Mouse (Mus musculus) thymus, adult 2 months (tissue): ENCODE measurements around the gene Zfp148. TPM values are rescaled to one million over a fixed set of nuclear protein-coding genes. Genes with fewer than 3 reads are reported as not detected.
"Not testable (repeated sequence)": the region's sequence is repeated elsewhere in the genome, so short reads cannot be mapped to it uniquely, and the experiment has no call there.

Experiments used
- DNase-seq: peaks from one replicate; pipeline ENCODE4 v3.0.0; 2021
- H3K27ac ChIP-seq: fragments of 200-500 bp; 2 replicates; pipeline ENCODE4 v1.5.1; 2012; ENCODE audit warnings: low read length, control low read depth; ENCODE audit not compliant: control insufficient read depth, insufficient read depth
- H3K27me3 ChIP-seq: fragments of 200-500 bp; 2 replicates; pipeline ENCODE4 v1.6.1; 2012; ENCODE audit warnings: mild to moderate bottlenecking, low read length, moderate library complexity, mixed read lengths; ENCODE audit not compliant: control insufficient read depth, insufficient read depth
- H3K36me3 ChIP-seq: fragments of 200-500 bp; 2 replicates; pipeline ENCODE4 v1.6.1; 2012; ENCODE audit warnings: mild to moderate bottlenecking, low read length, moderate library complexity; ENCODE audit not compliant: control insufficient read depth, insufficient read depth
- H3K4me1 ChIP-seq: fragments of 200-500 bp; replicated peaks from 2 replicates; pipeline ENCODE4 v1.6.1; 2012; ENCODE audit warnings: low read length; ENCODE audit not compliant: control insufficient read depth, insufficient read depth
- H3K4me3 ChIP-seq: fragments of 200-500 bp; 2 replicates; pipeline ENCODE4 v1.5.1; 2012; ENCODE audit warnings: mild to moderate bottlenecking, low read length, control low read depth, moderate library complexity; ENCODE audit not compliant: control insufficient read depth, insufficient read depth
- CTCF ChIP-seq: fragments of 200-500 bp; IDR thresholded peaks from 2 replicates; pipeline ENCODE4 v1.5.1; 2012; ENCODE audit warnings: mild to moderate bottlenecking, control low read depth, low read length, moderate library complexity, borderline replicate concordance; ENCODE audit not compliant: control insufficient read depth, poor library complexity, insufficient read depth; ENCODE audit errors: extremely low read depth
- POLR2A ChIP-seq: fragments of 200-500 bp; IDR thresholded peaks from 2 replicates; pipeline ENCODE4 v1.6.1; 2012; ENCODE audit warnings: mild to moderate bottlenecking, low read length, control low read depth, moderate library complexity; ENCODE audit not compliant: control insufficient read depth, poor library complexity, insufficient read depth; ENCODE audit errors: extremely low read depth
- WGBS: fragments of 180-500 bp; shearing (Covaris S2); methylation state at CpG from one replicate; pipeline ENCODE4 v1.1.7; 2018; 5-methylcytosine and 5-hydroxymethylcytosine counted together
- polyA plus RNA-seq: library from polyadenylated mRNA; depleted of rRNA; stranded (reverse); fragments of >200 nt; gene quantifications from 2 replicates; pipeline ENCODE4 v1.2.3, GENCODE M21; 2012; rRNA removed

Zfp148 gene
- polyA plus RNA-seq = 22.5 and 23.4 TPM in 2 replicates

DNA sequence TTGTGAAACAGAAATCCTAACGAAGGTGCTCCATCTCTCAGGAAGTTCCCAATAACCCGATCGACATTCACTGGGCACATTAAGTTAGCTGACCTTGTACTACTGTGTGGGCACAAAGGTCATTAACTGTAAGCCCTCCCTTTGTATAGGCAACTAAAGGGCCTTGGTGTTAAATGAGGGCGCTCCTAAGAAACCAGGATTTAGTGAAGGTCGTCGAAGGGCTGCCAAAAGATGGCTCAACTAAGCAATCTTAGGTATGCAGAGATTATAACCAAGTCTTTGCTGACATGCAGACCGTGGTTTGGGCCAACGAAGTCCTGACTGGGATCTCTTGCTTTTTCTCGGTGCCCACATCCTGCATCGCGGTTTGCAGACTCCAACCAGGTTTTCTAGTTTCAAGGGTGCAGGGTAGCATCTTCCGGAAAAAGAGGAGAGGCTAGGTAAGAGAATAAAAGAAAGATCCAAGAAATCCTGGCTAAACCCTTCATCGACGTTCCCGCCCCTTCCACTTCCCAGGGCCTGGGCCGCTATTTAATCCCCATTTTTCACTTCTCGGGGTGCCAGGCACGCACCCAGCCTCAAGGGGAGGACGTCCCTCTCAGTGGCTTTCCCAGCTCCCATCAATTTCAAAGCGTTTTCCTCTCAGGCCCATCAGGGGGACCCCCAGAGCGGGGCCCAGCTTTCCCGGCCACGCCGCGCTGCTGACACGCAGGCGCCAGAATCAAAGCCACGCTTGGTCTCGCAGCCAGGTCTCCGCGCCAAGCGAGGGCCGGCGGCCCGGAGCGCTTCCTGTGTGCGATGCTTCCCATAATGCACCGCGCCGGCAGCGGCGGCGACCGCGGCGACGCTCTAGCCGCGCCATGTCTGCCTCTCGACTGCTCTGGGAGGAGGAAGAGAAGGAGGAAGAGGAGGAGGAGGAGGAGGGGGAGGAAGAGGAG, at the start of gene Zfp148:
Gene Zfp148 (plus strand): TSS at position 893 of the 938 bp plus-strand sequence.
- WGBS = 1% methylated on average over 50 of the region's 50 CpGs
- DNase-seq = peak; percentile 89
- H3K27ac ChIP-seq = peak within 1 kb of the TSS; percentile 92
- not testable (repeated sequence) for H3K36me3 ChIP-seq, H3K4me1 ChIP-seq, H3K27me3 ChIP-seq
- peak within 1 kb of the TSS; percentile 93 for H3K4me3 ChIP-seq
- TF ChIP-seq CTCF = 0 out of 2 replicates have a peak, but pooled peaks have one; percentile 55
- peak; percentile 89 for TF ChIP-seq POLR2A

DNA sequence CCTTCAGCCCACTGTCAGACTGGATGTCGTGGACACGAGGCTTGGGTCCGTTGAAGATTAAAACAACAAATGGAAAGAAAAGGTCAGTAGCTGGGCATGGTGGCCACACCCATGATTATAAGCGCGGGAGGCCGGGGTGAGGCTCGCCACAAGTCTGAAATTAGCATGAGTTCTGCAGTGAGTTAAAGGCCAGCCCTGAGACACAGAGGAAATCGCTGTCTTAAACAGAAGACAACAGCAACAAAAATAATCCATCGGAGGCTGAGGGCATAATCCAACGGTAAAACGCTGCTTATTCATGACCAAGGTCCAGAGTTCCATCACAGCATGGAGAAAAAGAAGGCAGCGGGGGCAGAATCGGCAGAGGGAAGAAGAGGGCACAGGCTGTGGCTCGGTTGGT, 47.6 kb upstream of the Zfp148 start:
- no peak for TF ChIP-seq CTCF
- no peak for TF ChIP-seq POLR2A
- H3K4me1 ChIP-seq = peaks cover 6% of the 10 kb centered on the region
- no peak for DNase-seq
- 93% methylated on average over 14 of the region's 14 CpGs for WGBS
- no peak overlapping the region for H3K4me3 ChIP-seq
- H3K36me3 ChIP-seq = no peaks in the 10 kb centered on the region
- H3K27me3 ChIP-seq = no peaks in the 10 kb centered on the region
- H3K27ac ChIP-seq = no peak overlapping the region

DNA sequence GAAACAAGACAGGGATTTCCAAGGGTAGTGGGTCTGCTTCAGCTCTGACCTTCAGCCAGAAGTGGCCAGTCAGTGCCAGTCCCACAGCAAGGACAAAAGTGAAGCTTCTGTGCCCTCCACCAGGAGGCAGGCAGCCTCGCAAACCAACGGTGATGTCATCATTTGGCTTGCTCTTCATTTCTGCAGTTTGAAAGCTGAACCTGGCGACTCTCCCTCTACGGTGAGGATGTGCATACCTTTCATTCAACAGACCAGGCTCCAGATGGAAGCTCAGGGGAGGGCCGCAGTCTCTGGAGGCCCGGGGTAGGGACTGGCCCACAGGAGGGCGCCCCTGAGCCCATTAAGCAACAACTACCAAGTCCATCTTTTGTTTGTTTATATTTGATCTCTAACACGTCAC, 43.5 kb upstream of the Zfp148 start:
- Histone ChIP-seq H3K27me3 (no peaks in the 10 kb centered on the region), H3K36me3 (no peaks in the 10 kb centered on the region), H3K4me1 (peaks cover 9% of the 10 kb centered on the region), H3K4me3 (no peak overlapping the region), H3K27ac (no peak overlapping the region)
- DNase-seq = peak; percentile 81
- no peak for TF ChIP-seq POLR2A
- peak; percentile 84 for TF ChIP-seq CTCF
- WGBS = 6% methylated on average over 8 of the region's 8 CpGs

DNA sequence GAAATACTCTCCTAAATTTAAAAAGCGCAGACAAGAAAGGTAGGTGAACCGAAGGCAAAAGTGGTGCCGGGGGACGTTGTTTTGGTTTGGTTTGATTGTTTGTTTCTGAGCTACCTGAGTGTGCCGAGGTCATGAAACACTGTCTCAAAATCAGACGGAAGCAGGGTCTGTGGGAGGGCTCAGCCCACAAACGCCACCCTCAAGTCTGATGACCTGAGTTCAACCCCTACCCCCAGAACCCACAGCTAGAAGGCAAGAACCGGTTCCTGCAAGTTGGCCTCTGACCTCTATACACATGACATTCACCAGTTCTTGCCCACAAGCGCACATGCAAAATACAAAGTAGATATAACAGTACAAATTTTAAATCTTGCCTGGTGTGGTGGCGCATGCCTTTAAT, 43.0 kb upstream of the Zfp148 start:
- TF ChIP-seq CTCF = no peak
- no peak for TF ChIP-seq POLR2A
- WGBS = 62% methylated on average over 10 of the region's 10 CpGs

DNA sequence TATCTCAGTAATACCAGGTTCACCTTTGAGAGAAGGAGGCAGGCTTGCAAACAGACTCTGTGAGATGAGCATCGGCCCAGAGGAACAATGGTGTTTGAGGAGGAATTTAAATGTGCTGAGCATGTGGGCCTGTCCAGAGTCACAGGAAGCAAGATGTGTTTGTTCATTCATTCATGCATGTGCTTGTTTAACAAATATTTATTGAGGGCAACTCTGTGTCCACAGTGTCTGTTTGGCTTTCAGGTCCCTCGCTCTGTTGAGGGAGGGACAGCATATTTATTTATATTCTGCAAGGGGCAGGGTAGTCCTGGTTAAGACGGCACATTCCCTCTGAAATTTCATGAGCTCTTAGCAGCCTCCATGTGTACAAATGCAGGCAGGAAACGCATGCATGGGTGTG, 42.1 kb upstream of the Zfp148 start:
- Histone ChIP-seq H3K27ac (no peak overlapping the region), H3K27me3 (no peaks in the 10 kb centered on the region)

More for the DNA sequence above, 43.0 kb upstream of the Zfp148 start:
- peaks cover 12% of the 10 kb centered on the region for H3K4me1 ChIP-seq
- H3K27me3 ChIP-seq = no peaks in the 10 kb centered on the region
- DNase-seq = no peak
- no peaks in the 10 kb centered on the region for H3K36me3 ChIP-seq
- no peak overlapping the region for H3K4me3 ChIP-seq
- H3K27ac ChIP-seq = no peak overlapping the region

DNA sequence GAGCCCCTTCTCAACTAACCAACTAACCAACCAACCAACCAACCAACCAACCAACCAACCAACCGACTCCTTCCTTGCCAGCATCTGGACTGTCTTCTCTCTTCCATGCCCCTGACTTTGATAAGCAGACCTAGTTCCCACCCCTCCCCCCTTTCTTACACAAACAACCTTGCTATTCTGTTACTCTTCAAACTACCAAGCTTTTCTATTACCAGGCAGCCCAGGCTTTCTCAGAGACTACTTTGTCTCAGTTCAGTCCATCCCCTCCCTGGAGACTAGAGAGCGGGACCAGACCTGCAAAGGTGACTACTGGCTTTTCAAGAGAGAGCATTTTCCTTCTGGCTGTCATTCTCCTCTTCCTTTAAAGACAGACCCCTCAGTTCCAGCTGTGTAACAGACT, 41.2 kb upstream of the Zfp148 start:
- TF ChIP-seq CTCF = no peak
- no peak for TF ChIP-seq POLR2A
- Histone ChIP-seq H3K27ac (no peak overlapping the region), H3K4me1 (peaks cover 24% of the 10 kb centered on the region), H3K4me3 (no peak overlapping the region), H3K36me3 (no peaks in the 10 kb centered on the region), H3K27me3 (no peaks in the 10 kb centered on the region)
- 94% methylated on average over 2 of the region's 2 CpGs for WGBS
- DNase-seq = no peak

More for the DNA sequence above, 42.1 kb upstream of the Zfp148 start:
- H3K4me3 ChIP-seq = no peak overlapping the region
- peaks cover 17% of the 10 kb centered on the region for H3K4me1 ChIP-seq
- TF ChIP-seq POLR2A (no peak), CTCF (no peak)
- no peak for DNase-seq
- 94% methylated on average over 4 of the region's 4 CpGs for WGBS
- H3K36me3 ChIP-seq = no peaks in the 10 kb centered on the region
